ENCODE assay signal across 9 mouse cellular contexts in genomic region chr13:59341871-59342270, GRCm38 (mm10).
A peak's percentile ranks its signal among the peaks of the same experiment; 100 is the strongest.
DNase-seq lines count a peak whose midpoint lies in the region.
"Had no signal": no experiment of that assay in that cellular context is flagged by ENCODE, and none has a peak within 500 bp of the region (broad histone marks: within the 10 kb centered on the region; RNA-seq: fewer than 3 reads in every experiment).

No protein-coding gene starts in this region.

- DNase-seq in kidney, postnatal 10 days = peak; percentile 57
- no peak for DNase-seq in kidney, adult 8-10 months
- DNase-seq in adrenal gland, adult 8-10 months = peak; percentile 6
- peak; percentile 77 for DNase-seq in gastrocnemius, adult 18-20 months (ENCODE audit: low spot score)
- DNase-seq in heart, postnatal 36 days = peak; percentile 43 to 45
- no peak for DNase-seq in embryo, embryonic 9.5 days (ENCODE audit: extremely low spot score)
- DNase-seq in cerebellum, adult 11 months = no peak
- DNase-seq: lung, adult 2 months; spleen, adult 18-20 months had no signal

- intact Hi-C loops in heart, postnatal 36 days (cut with DNase I) = no loop called here

Comparison
In these comparisons a context has a peak if more than half of its experiments do, and no peak if none do; other contexts are left out.
1. DNase-seq: peak in kidney, postnatal 10 days (single experiment), adrenal gland, adult 8-10 months (single experiment), gastrocnemius, adult 18-20 months (single experiment) and heart, postnatal 36 days (2 of 2); none in kidney, adult 8-10 months (0 of 2), embryo, embryonic 9.5 days (single experiment) and cerebellum, adult 11 months (single experiment).